Mouse (Mus musculus): Measurements from ENCODE around the gene 1700011M02Rik. TPM values are rescaled to one million over a fixed set of nuclear protein-coding genes. Genes with fewer than 3 reads are reported as not detected.

1700011M02Rik gene
- polyA plus RNA-seq, 1 experiment from 2014 or later, result not detected

Other genes with a start within 250 kb of the 1700011M02Rik start
- gene Gm3880, start 221.9 kb upstream of the 1700011M02Rik start, polyA plus RNA-seq (2015; fragmentation: Nextera tagmentation; extraction: Ambion mirVana), result not detected in 2 replicates
- not detected in 2 replicates for gene Gm9112, start 201.3 kb upstream of the 1700011M02Rik start, polyA plus RNA-seq (2015; fragmentation: Nextera tagmentation; extraction: Ambion mirVana)
- gene Dmrtc1b, start 201.0 kb upstream of the 1700011M02Rik start, polyA plus RNA-seq (2015; fragmentation: Nextera tagmentation; extraction: Ambion mirVana), result not detected in 2 replicates
- gene Dmrtc1c1, start 105.9 kb upstream of the 1700011M02Rik start, polyA plus RNA-seq (2015; fragmentation: Nextera tagmentation; extraction: Ambion mirVana), result not detected in 2 replicates
- not detected in 2 replicates for gene Dmrtc1c2, start 54.3 kb upstream of the 1700011M02Rik start, polyA plus RNA-seq (2015; fragmentation: Nextera tagmentation; extraction: Ambion mirVana)
- gene 1700031F05Rik, start 40.9 kb upstream of the 1700011M02Rik start, polyA plus RNA-seq (2015; fragmentation: Nextera tagmentation; extraction: Ambion mirVana), result not detected in 2 replicates
- 0.87 and 1.3 TPM in 2 replicates for gene Dmrtc1a, start 218 bp upstream of the 1700011M02Rik start, polyA plus RNA-seq (2015; fragmentation: Nextera tagmentation; extraction: Ambion mirVana)
- gene 1700018G05Rik, start 19.5 kb downstream of the 1700011M02Rik start, polyA plus RNA-seq (2015; fragmentation: Nextera tagmentation; extraction: Ambion mirVana), result not detected in 2 replicates

All from limb, embryonic 13.5 days (tissue).